Mouse (Mus musculus) intestine, embryonic 15.5 days (tissue): Measurements from ENCODE around the gene Cyp19a1. TPM values are rescaled to one million over a fixed set of nuclear protein-coding genes. Genes with fewer than 3 reads are reported as not detected.

Experiments
- ATAC-seq: fragments of 200-750 bp; cut with Nextera tagmentation; 2 replicates; pipeline ENCODE4 v1.8.0; 2017; ENCODE audit warnings: moderate TSS enrichment, moderate library complexity
- H3K27ac ChIP-seq: fragments of 300-500 bp; sonication (generic); 2 replicates; pipeline ENCODE4 v1.5.1; 2015; ENCODE audit warnings: mild to moderate bottlenecking, inconsistent platforms
- H3K27me3 ChIP-seq: fragments of 300-500 bp; sonication (generic); replicated peaks from 2 replicates; pipeline ENCODE4 v1.6.1; 2015; ENCODE audit warnings: inconsistent platforms
- H3K36me3 ChIP-seq: fragments of 300-500 bp; sonication (generic); 2 replicates; pipeline ENCODE4 v1.6.1; 2015; ENCODE audit warnings: inconsistent platforms
- H3K4me1 ChIP-seq: fragments of 300-500 bp; sonication (generic); replicated peaks from 2 replicates; pipeline ENCODE4 v1.6.1; 2015; ENCODE audit warnings: inconsistent platforms
- H3K4me2 ChIP-seq: fragments of 300-500 bp; sonication (generic); replicated peaks from 2 replicates; pipeline ENCODE4 v1.6.1; 2015; ENCODE audit warnings: mild to moderate bottlenecking, inconsistent platforms
- H3K4me3 ChIP-seq: fragments of 300-500 bp; sonication (generic); replicated peaks from 2 replicates; pipeline ENCODE4 v1.5.1; 2015; ENCODE audit warnings: inconsistent platforms
- H3K9ac ChIP-seq: fragments of 300-500 bp; sonication (generic); 2 replicates; pipeline ENCODE4 v1.6.1; 2015; ENCODE audit warnings: inconsistent platforms
- H3K9me3 ChIP-seq: fragments of 300-500 bp; sonication (generic); 2 replicates; pipeline ENCODE4 v1.6.1; 2016; ENCODE audit warnings: inconsistent platforms
- WGBS: fragments of 180-500 bp; shearing (Covaris S2); methylation state at CpG from one replicate; pipeline ENCODE4 v1.1.7; 2015; 5-methylcytosine and 5-hydroxymethylcytosine counted together
- polyA plus RNA-seq: library from polyadenylated mRNA; unstranded; fragments of >200 nt; fragmentation: Nextera tagmentation; extraction: Ambion mirVana; gene quantifications from 2 replicates; pipeline ENCODE4 v1.2.1, GENCODE M21; 2015

The Cyp19a1 gene
- polyA plus RNA-seq, 1 experiment from 2014 or later = not detected

- H3K9me3 ChIP-seq = no peaks in the 10 kb centered on the region
- ATAC-seq = no peak
These were observed 2.1 kb upstream of the Cyp19a1 start for GRCm38 (mm10) chr9:54269987-54270386.

DNA sequence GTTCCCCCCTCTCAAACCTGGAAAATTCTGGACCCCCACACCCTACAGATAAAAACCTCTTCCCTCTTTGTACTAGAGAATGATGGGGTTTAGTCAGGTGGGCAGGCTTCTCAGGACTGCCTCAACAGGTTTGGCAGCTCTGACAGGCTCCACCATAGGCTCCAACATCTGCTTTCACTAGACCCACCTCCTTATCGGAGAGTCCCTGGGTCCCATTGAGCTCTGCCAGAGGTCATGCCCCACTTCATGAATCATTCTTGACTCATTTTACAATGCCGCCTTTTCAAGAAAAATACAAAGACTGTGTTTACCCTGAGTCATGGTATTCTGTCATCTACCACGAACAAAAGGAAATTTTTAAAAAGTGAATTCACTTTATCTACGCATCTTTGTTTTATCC lies 3.2 kb downstream of the Cyp19a1 start:
- Histone ChIP-seq H3K9me3 (no peaks in the 10 kb centered on the region), H3K4me1 (no peaks in the 10 kb centered on the region), H3K36me3 (no peaks in the 10 kb centered on the region), H3K4me2 (no peak overlapping the region), H3K27ac (no peak overlapping the region), H3K4me3 (no peak overlapping the region), H3K9ac (no peak overlapping the region), H3K27me3 (no peaks in the 10 kb centered on the region)
- WGBS = 62% methylated on average over 4 of the region's 4 CpGs
- peak; percentile 45; the same call in 1 of the 2 replicates for ATAC-seq

More at GRCm38 (mm10) chr9:54269987-54270386, 2.1 kb upstream of the Cyp19a1 start:
- no peaks in the 10 kb centered on the region for H3K4me1 ChIP-seq
- no peaks in the 10 kb centered on the region for H3K27me3 ChIP-seq
- H3K9ac ChIP-seq = no peak overlapping the region
- H3K27ac ChIP-seq = no peak overlapping the region
- H3K36me3 ChIP-seq = no peaks in the 10 kb centered on the region
- WGBS = 67% methylated on average over 6 of the region's 6 CpGs
- H3K4me3 ChIP-seq = no peak overlapping the region
- no peak overlapping the region for H3K4me2 ChIP-seq

GRCm38 (mm10) chr9:54244869-54245665 lies 22.8 kb downstream of the Cyp19a1 start:
- Histone ChIP-seq H3K9me3 (no peaks in the 10 kb centered on the region), H3K9ac (no peak overlapping the region), H3K4me3 (no peak overlapping the region), H3K27ac (no peak overlapping the region), H3K27me3 (no peaks in the 10 kb centered on the region), H3K36me3 (no peaks in the 10 kb centered on the region), H3K4me2 (no peak overlapping the region), H3K4me1 (no peaks in the 10 kb centered on the region)
- WGBS = 63% methylated on average over 3 of the region's 3 CpGs
- no peak for ATAC-seq

GRCm38 (mm10) chr9:54227580-54227979 lies 40.3 kb downstream of the Cyp19a1 start:
- Histone ChIP-seq H3K27me3 (no peaks in the 10 kb centered on the region), H3K4me2 (no peak overlapping the region), H3K9ac (no peak overlapping the region), H3K4me3 (no peak overlapping the region), H3K27ac (no peak overlapping the region), H3K4me1 (no peaks in the 10 kb centered on the region), H3K36me3 (no peaks in the 10 kb centered on the region), H3K9me3 (no peaks in the 10 kb centered on the region)
- ATAC-seq = no peak
- WGBS = 66% methylated on average over 6 of the region's 6 CpGs

- Histone ChIP-seq H3K36me3 (no peaks in the 10 kb centered on the region), H3K27ac (no peak overlapping the region), H3K27me3 (no peaks in the 10 kb centered on the region), H3K9ac (no peak overlapping the region), H3K4me2 (no peak overlapping the region), H3K4me3 (no peak overlapping the region), H3K9me3 (no peaks in the 10 kb centered on the region), H3K4me1 (no peaks in the 10 kb centered on the region)
- no peak for ATAC-seq
- 65% methylated on average over 5 of the region's 5 CpGs for WGBS
These were observed 51.4 kb downstream of the Cyp19a1 start for GRCm38 (mm10) chr9:54216511-54216910.

DNA sequence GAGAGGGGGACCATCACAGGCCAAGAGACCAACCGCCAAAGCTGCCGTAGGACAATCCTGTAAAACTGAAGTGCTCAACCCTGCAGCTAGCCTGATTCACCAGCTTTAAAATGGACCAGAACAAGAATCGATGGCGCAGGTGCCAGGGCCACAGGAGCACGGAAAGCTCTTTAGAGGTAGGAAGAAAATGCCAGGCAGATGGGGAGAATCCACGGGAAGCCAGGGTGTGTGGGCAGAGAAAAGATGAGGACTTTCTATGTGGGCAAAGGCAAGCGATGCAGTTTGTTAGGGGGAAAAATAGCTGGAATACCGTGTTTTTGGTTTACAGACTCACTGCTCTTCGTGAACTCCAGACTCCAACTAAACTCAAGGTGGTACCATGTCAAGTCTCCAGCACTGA lies 53.0 kb downstream of the Cyp19a1 start:
- no peaks in the 10 kb centered on the region for H3K36me3 ChIP-seq
- ATAC-seq = no peak
- no peaks in the 10 kb centered on the region for H3K4me1 ChIP-seq
- H3K27me3 ChIP-seq = no peaks in the 10 kb centered on the region
- H3K9me3 ChIP-seq = no peaks in the 10 kb centered on the region
- H3K9ac ChIP-seq = no peak overlapping the region
- no peak overlapping the region for H3K4me2 ChIP-seq
- no peak overlapping the region for H3K27ac ChIP-seq
- 85% methylated on average over 9 of the region's 9 CpGs for WGBS
- H3K4me3 ChIP-seq = no peak overlapping the region

GRCm38 (mm10) chr9:54194790-54195189 lies 73.1 kb downstream of the Cyp19a1 start:
- no peak for ATAC-seq
- no peaks in the 10 kb centered on the region for H3K9me3 ChIP-seq
- no peaks in the 10 kb centered on the region for H3K36me3 ChIP-seq
- no peak overlapping the region for H3K27ac ChIP-seq
- H3K27me3 ChIP-seq = no peaks in the 10 kb centered on the region
- H3K4me1 ChIP-seq = no peaks in the 10 kb centered on the region
- H3K4me3 ChIP-seq = no peak overlapping the region
- no peak overlapping the region for H3K9ac ChIP-seq
- WGBS = 75% methylated on average over 5 of the region's 5 CpGs
- H3K4me2 ChIP-seq = no peak overlapping the region

GRCm38 (mm10) chr9:54191435-54191834 lies 76.5 kb downstream of the Cyp19a1 start:
- H3K9ac ChIP-seq = no peak overlapping the region
- no peak overlapping the region for H3K4me2 ChIP-seq
- no peak overlapping the region for H3K4me3 ChIP-seq
- no peaks in the 10 kb centered on the region for H3K27me3 ChIP-seq
- H3K4me1 ChIP-seq = no peaks in the 10 kb centered on the region
- H3K36me3 ChIP-seq = no peaks in the 10 kb centered on the region
- WGBS = 78% methylated on average over 3 of the region's 3 CpGs
- no peaks in the 10 kb centered on the region for H3K9me3 ChIP-seq
- ATAC-seq = no peak
- H3K27ac ChIP-seq = no peak overlapping the region

DNA sequence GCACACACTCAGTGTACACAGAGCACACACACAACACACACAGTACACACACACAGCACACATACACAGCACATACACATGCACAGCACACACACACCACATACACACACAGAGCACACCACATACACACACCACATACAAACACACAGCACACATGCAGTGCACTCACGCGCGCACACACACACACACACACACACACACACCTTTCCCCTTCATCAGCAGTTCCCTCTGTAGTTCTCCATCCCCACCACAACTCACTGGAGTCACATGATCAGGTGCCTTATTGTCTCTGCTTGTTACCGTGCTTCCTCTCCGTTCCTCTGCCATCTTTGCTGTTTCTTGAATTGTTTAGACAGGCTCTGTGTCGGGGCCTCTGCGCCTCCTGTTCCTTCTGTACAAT lies 85.4 kb downstream of the Cyp19a1 start:
- no peak overlapping the region for H3K4me2 ChIP-seq
- H3K9ac ChIP-seq = no peak overlapping the region
- H3K27me3 ChIP-seq = no peaks in the 10 kb centered on the region
- no peak overlapping the region for H3K27ac ChIP-seq
- no peak for ATAC-seq
- no peak overlapping the region for H3K4me3 ChIP-seq
- no peaks in the 10 kb centered on the region for H3K9me3 ChIP-seq
- H3K4me1 ChIP-seq = no peaks in the 10 kb centered on the region
- H3K36me3 ChIP-seq = no peaks in the 10 kb centered on the region
- 81% methylated on average over 7 of the region's 7 CpGs for WGBS

- Histone ChIP-seq H3K27me3 (no peaks in the 10 kb centered on the region), H3K27ac (no peak overlapping the region), H3K4me3 (no peak overlapping the region), H3K9me3 (no peaks in the 10 kb centered on the region), H3K4me2 (no peak overlapping the region), H3K9ac (no peak overlapping the region), H3K4me1 (no peaks in the 10 kb centered on the region), H3K36me3 (no peaks in the 10 kb centered on the region)
- ATAC-seq = no peak
- 19% methylated on average over 2 of the region's 2 CpGs for WGBS
These were observed 86.6 kb downstream of the Cyp19a1 start for GRCm38 (mm10) chr9:54181330-54181729.

GRCm38 (mm10) chr9:54180216-54180615 lies 87.7 kb downstream of the Cyp19a1 start:
- H3K36me3 ChIP-seq = no peaks in the 10 kb centered on the region
- WGBS = 71% methylated on average over 17 of the region's 17 CpGs
- H3K27me3 ChIP-seq = no peaks in the 10 kb centered on the region
- ATAC-seq = no peak
- no peak overlapping the region for H3K9ac ChIP-seq
- H3K4me1 ChIP-seq = no peaks in the 10 kb centered on the region
- no peak overlapping the region for H3K4me2 ChIP-seq
- no peaks in the 10 kb centered on the region for H3K9me3 ChIP-seq
- H3K27ac ChIP-seq = no peak overlapping the region
- H3K4me3 ChIP-seq = no peak overlapping the region

GRCm38 (mm10) chr9:54169489-54169888 lies 98.4 kb downstream of the Cyp19a1 start:
- no peak overlapping the region for H3K9ac ChIP-seq
- no peaks in the 10 kb centered on the region for H3K36me3 ChIP-seq
- no peak overlapping the region for H3K4me2 ChIP-seq
- no peaks in the 10 kb centered on the region for H3K4me1 ChIP-seq
- no peaks in the 10 kb centered on the region for H3K27me3 ChIP-seq
- no peak overlapping the region for H3K4me3 ChIP-seq
- H3K27ac ChIP-seq = no peak overlapping the region
- ATAC-seq = no peak
- H3K9me3 ChIP-seq = no peaks in the 10 kb centered on the region
- WGBS = 40% methylated on average over 5 of the region's 5 CpGs

DNA sequence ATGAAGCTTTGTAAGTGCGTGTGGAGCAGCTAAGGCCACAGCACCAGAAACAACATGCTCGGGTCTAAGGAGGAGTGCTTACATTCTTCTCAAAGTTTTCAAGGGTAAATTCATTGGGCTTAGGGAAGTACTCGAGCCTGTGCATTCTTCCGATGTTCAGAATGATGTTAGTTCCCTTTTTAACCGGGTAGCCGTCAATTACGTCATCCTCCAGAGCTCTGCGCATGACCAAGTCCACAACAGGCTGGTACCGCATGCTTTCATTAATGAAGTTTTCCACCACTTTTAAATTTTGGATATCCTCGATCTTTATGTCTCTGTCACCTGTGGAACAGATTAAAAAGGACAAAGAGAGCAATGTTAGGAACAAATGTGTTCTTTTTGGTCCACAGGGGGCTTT lies 99.5 kb downstream of the Cyp19a1 start:
- Histone ChIP-seq H3K4me3 (no peak overlapping the region), H3K4me1 (no peaks in the 10 kb centered on the region), H3K27me3 (no peaks in the 10 kb centered on the region), H3K9me3 (no peaks in the 10 kb centered on the region), H3K4me2 (no peak overlapping the region), H3K27ac (no peak overlapping the region), H3K9ac (no peak overlapping the region), H3K36me3 (no peaks in the 10 kb centered on the region)
- ATAC-seq = no peak
- WGBS = 81% methylated on average over 10 of the region's 10 CpGs
